Comparison of ENCODE assay signal across 7 mouse cellular contexts in genomic region chr8:84810896-84811295, GRCm38 (mm10). TPM values are rescaled to one million over a fixed set of nuclear protein-coding genes. Genes with fewer than 3 reads are reported as not detected.
DNase-seq lines count a peak whose midpoint lies in the region; ATAC-seq lines count a peak whose summit lies in the region.

No protein-coding gene starts in this region.

- peaks cover 16% of the 10 kb centered on the region for H3K4me1 ChIP-seq in embryonic facial prominence, embryonic 12.5 days
- peaks cover 22% of the 10 kb centered on the region for H3K4me1 ChIP-seq in limb, embryonic 10.5 days
- peaks cover 46% of the 10 kb centered on the region for H3K4me1 ChIP-seq in midbrain, embryonic 12.5 days

- H3K27me3 ChIP-seq in embryonic facial prominence, embryonic 12.5 days: peaks cover 63% of the 10 kb centered on the region
- peaks cover 95% of the 10 kb centered on the region for H3K27me3 ChIP-seq in limb, embryonic 10.5 days (ENCODE audit: low read depth, poor library complexity, severe bottlenecking)
- peaks cover 87% of the 10 kb centered on the region for H3K27me3 ChIP-seq in midbrain, embryonic 12.5 days

- no peaks in the 10 kb centered on the region for H3K9me3 ChIP-seq in embryonic facial prominence, embryonic 12.5 days
- H3K9me3 ChIP-seq in limb, embryonic 10.5 days (replicated peaks): no peaks in the 10 kb centered on the region
- no peaks in the 10 kb centered on the region for H3K9me3 ChIP-seq in midbrain, embryonic 12.5 days

- H3K4me2 ChIP-seq in embryonic facial prominence, embryonic 12.5 days (replicated peaks): peak overlapping the region; percentile 57
- peak overlapping the region; percentile 51 for H3K4me2 ChIP-seq in midbrain, embryonic 12.5 days (replicated peaks)

- ATAC-seq in embryonic facial prominence, embryonic 12.5 days (ENCODE audit: insufficient number of reproducible peaks, insufficient read depth, low FRiP score, low TSS enrichment): peak; percentile 71; the same call in 1 of the 2 replicates
- peak; percentile 87 for ATAC-seq in midbrain, embryonic 12.5 days (ENCODE audit: low FRiP score, low read depth)

- WGBS in embryonic facial prominence, embryonic 12.5 days: under 1% methylated on average over 32 of the region's 32 CpGs
- under 1% methylated on average over 32 of the region's 32 CpGs for WGBS in limb, embryonic 10.5 days
- WGBS in midbrain, embryonic 12.5 days: under 1% methylated on average over 27 of the region's 32 CpGs

- peak overlapping the region; percentile 7; the same call in 1 of the 2 replicates for H3K9ac ChIP-seq in embryonic facial prominence, embryonic 12.5 days
- H3K9ac ChIP-seq in midbrain, embryonic 12.5 days (replicated peaks): peak overlapping the region; percentile 39

- DNase-seq in adrenal gland, postnatal 36 days: peak; percentile 94 to 96
- peak; percentile 91 to 96 for DNase-seq in heart, adult 18-20 months
- peak; percentile 94 for DNase-seq in kidney, adult 18-20 months
- DNase-seq in limb, embryonic 10.5 days (ENCODE audit: low spot score): peak; percentile 95
- DNase-seq in skeletal muscle tissue, adult 2 months (ENCODE audit: low read depth, low spot score): peak; percentile 77

- H3K27ac ChIP-seq in embryonic facial prominence, embryonic 12.5 days: no peak overlapping the region
- peak overlapping the region; percentile 63 for H3K27ac ChIP-seq in limb, embryonic 10.5 days
- H3K27ac ChIP-seq in midbrain, embryonic 12.5 days (replicated peaks): peak overlapping the region; percentile 65

- no peaks in the 10 kb centered on the region for H3K36me3 ChIP-seq in embryonic facial prominence, embryonic 12.5 days
- no peaks in the 10 kb centered on the region for H3K36me3 ChIP-seq in limb, embryonic 10.5 days
- H3K36me3 ChIP-seq in midbrain, embryonic 12.5 days: no peaks in the 10 kb centered on the region

- peak overlapping the region; percentile 30 for H3K4me3 ChIP-seq in embryonic facial prominence, embryonic 12.5 days
- H3K4me3 ChIP-seq in limb, embryonic 10.5 days: peak overlapping the region; percentile 45
- peak overlapping the region; percentile 26 for H3K4me3 ChIP-seq in midbrain, embryonic 12.5 days

RNA-seq across cellular contexts. Expression of gene Nfix, which starts 10.8 kb away (rescaled TPM):
- 100 to 1,000 TPM in 1 of 2 experiments, 10 to 100 TPM in 1; 99.9 to 108 TPM for total RNA-seq in adrenal gland, postnatal 36 days (2021)
- polyA plus RNA-seq in embryonic facial prominence, embryonic 12.5 days (2016; fragmentation: Nextera tagmentation; extraction: Ambion mirVana): 18.4 and 21.2 TPM in 2 replicates
- 100 to 1,000 TPM; 250 to 260 TPM for total RNA-seq in heart, adult 18-20 months (2021)
- polyA plus RNA-seq in limb, embryonic 10.5 days (2016; fragmentation: Nextera tagmentation; extraction: Ambion mirVana): 0.24 and 2.1 TPM in 2 replicates
- 6.6 and 8.5 TPM in 2 replicates for polyA plus RNA-seq in midbrain, embryonic 12.5 days (2016; fragmentation: Nextera tagmentation; extraction: Ambion mirVana)

RNA-seq across cellular contexts. Expression of gene Dand5, which starts 11.7 kb away (rescaled TPM):
- 1 to 10 TPM; 9.1 to 10.0 TPM for total RNA-seq in adrenal gland, postnatal 36 days (2021)
- polyA plus RNA-seq in embryonic facial prominence, embryonic 12.5 days (2016; fragmentation: Nextera tagmentation; extraction: Ambion mirVana): 5.3 and 5.5 TPM in 2 replicates
- 10 to 100 TPM; 10.0 to 13.2 TPM for total RNA-seq in heart, adult 18-20 months (2021)
- polyA plus RNA-seq in limb, embryonic 10.5 days (2016; fragmentation: Nextera tagmentation; extraction: Ambion mirVana): 1.9 and 2.7 TPM in 2 replicates
- 5.0 and 6.1 TPM in 2 replicates for polyA plus RNA-seq in midbrain, embryonic 12.5 days (2016; fragmentation: Nextera tagmentation; extraction: Ambion mirVana)

RNA-seq across cellular contexts. Expression of gene Gadd45gip1, which starts 20.4 kb away (rescaled TPM):
- total RNA-seq in adrenal gland, postnatal 36 days (2021): 10 to 100 TPM; 63.3 to 70.5 TPM
- polyA plus RNA-seq in embryonic facial prominence, embryonic 12.5 days (2016; fragmentation: Nextera tagmentation; extraction: Ambion mirVana): 46.7 and 46.8 TPM in 2 replicates
- 10 to 100 TPM; 31.5 to 35.7 TPM for total RNA-seq in heart, adult 18-20 months (2021)
- 51.7 and 54.4 TPM in 2 replicates for polyA plus RNA-seq in limb, embryonic 10.5 days (2016; fragmentation: Nextera tagmentation; extraction: Ambion mirVana)
- 36.1 and 36.6 TPM in 2 replicates for polyA plus RNA-seq in midbrain, embryonic 12.5 days (2016; fragmentation: Nextera tagmentation; extraction: Ambion mirVana)

RNA-seq across cellular contexts. Expression of gene Rad23a, which starts 29.6 kb away (rescaled TPM):
- total RNA-seq in adrenal gland, postnatal 36 days (2021): 100 to 1,000 TPM; 116 to 119 TPM
- polyA plus RNA-seq in embryonic facial prominence, embryonic 12.5 days (2016; fragmentation: Nextera tagmentation; extraction: Ambion mirVana): 96.0 TPM in 2 replicates
- 10 to 100 TPM; 88.5 to 96.7 TPM for total RNA-seq in heart, adult 18-20 months (2021)
- 119 and 122 TPM in 2 replicates for polyA plus RNA-seq in limb, embryonic 10.5 days (2016; fragmentation: Nextera tagmentation; extraction: Ambion mirVana)
- polyA plus RNA-seq in midbrain, embryonic 12.5 days (2016; fragmentation: Nextera tagmentation; extraction: Ambion mirVana): 104 and 110 TPM in 2 replicates

RNA-seq across cellular contexts. Expression of gene Calr, which starts 35.8 kb away (rescaled TPM):
- total RNA-seq in adrenal gland, postnatal 36 days (2021): 100 to 1,000 TPM; 569 to 727 TPM
- polyA plus RNA-seq in embryonic facial prominence, embryonic 12.5 days (2016; fragmentation: Nextera tagmentation; extraction: Ambion mirVana): 919 and 944 TPM in 2 replicates
- 100 to 1,000 TPM; 297 to 306 TPM for total RNA-seq in heart, adult 18-20 months (2021)
- polyA plus RNA-seq in limb, embryonic 10.5 days (2016; fragmentation: Nextera tagmentation; extraction: Ambion mirVana): 820 and 843 TPM in 2 replicates
- polyA plus RNA-seq in midbrain, embryonic 12.5 days (2016; fragmentation: Nextera tagmentation; extraction: Ambion mirVana): 640 and 681 TPM in 2 replicates
